Mouse (Mus musculus) liver, embryonic 18 days (tissue): ENCODE measurements around the gene Dact3. TPM values are rescaled to one million over a fixed set of nuclear protein-coding genes. Genes with fewer than 3 reads are reported as not detected.

Experiments
- polyA plus RNA-seq: library from polyadenylated mRNA; depleted of rRNA; stranded (reverse); fragments of >200 nt; gene quantifications from 2 replicates; pipeline ENCODE4 v1.2.3, GENCODE M21; 2012; rRNA removed

The Dact3 gene
- 0.61 and 0.81 TPM in 2 replicates for polyA plus RNA-seq

DNA sequence AGATGAGACGGTGACA, at the start of gene Dact3:
Gene Dact3 (plus strand): TSS at position 8 of the 16 bp plus-strand sequence.

DNA sequence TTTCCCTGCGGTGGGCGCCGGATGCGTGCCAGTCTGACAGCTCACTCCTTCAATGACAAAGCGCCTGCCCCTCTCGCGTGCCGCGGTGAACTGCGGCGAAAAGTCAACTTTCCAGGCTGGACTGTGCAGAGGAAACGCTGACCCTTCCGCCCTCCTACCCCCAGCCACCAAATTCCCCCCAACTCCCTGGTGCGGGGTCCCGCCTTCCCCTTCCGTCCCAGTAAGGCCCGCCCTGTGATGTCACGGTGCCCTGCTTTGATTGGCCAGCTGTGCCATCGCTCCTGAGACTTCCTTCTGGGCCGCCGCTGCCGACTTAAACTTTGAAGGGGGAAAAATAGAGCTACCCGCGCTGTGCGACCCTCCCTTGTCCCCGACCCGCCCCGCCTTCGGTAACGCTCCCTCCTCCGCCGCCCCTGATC, 32.5 kb upstream of the Dact3 start, which contains the start of gene Prkd2:
Gene Prkd2 (plus strand): TSS at position 258 of the 419 bp plus-strand sequence.

DNA sequence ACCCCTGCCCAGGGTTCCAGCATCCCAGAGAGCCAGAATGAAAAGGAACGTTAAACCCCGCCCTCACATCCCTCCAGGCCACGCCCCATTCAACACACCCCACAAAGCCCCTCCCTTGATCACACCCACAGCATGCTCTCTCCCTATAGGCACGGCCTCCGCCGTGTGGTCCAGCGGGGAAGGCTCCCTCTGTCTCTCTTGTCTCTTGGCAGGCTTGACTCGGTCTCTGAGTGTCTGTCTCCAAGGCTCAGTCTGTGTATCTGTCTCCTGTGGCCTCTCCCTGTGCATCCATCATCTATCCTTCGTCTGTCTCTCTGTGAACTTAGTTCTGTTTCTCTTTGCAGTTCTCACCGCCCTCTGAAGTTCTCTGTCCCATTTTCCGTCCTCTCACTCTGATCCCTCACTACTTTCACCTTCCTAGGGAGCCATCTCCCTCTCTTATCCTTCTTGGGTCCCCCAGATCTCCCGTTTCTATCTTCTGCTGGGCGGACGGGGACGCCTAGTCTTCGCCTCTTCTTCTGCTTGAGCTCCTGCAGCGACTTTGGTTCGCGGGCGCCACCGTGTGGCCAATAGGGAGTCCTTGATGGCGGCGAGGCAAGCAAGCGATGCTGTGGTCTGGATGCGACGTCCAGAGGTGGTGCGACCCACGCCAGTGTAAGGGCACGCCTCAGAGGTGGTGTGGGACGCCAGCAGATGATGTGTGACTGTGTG, 16.7 kb downstream of the Dact3 start, which contains the start of gene Gng8:
Gene Gng8 (plus strand): TSS at position 146 of the 711 bp plus-strand sequence.

DNA sequence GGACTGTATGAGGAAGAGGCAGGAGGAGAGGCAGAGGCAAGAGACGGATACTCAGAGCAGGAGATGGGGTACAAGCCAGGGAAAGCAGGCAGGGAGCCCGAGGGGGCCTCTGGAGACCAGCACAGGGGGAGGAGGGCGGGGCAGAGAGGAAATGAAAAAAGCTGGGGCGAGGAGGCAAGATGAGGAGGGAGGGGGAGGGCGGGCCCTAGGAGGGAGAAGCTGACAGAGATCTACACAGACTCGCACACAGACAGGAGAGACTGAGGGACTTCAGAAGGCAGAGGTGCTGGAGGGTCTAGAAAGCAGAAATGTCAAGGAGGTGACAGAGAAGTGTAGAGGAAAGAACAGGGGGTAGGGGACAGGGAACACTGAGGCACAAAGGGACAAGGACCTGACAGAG, 31.2 kb downstream of the Dact3 start, which contains the start of gene Ptgir:
Gene Ptgir (plus strand): TSS at position 210 of the 400 bp plus-strand sequence.

DNA sequence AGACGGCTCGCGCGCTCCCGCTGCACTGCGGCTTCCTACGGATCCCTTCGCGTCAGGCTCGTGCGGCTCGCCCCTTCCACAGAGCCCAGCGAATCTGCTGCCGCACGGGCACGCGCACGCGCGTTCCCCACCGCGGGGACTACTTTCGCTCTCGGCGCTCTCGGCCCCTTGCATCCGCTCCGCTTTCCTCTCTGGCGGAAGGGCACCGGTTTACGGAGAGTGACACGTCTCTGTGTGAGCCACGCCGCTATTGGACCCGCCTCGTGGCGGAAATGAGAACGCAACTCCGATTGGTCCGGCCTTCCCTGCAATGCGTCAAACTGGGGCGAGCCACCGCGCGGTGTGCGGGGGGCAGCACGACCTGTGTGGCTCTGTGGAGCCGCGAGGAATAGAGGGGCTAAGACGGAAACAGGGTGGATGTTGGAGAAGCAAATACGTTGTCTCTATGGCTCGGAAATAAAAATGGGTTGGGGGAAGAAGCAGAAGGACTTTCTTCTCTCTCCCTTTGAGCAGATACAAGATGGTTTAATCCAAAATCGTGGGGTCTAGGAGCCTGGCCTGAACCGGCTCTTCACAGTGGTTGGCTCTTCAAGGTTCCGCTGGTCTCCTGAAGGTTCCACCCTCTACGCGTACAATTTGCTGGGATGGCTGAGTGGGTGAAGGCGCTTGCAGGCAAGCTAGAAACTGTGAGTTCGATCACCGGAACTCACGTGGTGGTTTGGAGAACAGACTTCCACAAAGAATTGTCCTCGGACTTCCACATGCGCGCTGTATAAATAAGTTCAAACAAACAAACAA, 49.1 kb downstream of the Dact3 start, which contains the start of gene Calm3:
Gene Calm3 (minus strand): TSS at position 78 of the 798 bp plus-strand sequence.

Other genes starting within 250 kb of the Dact3 start
- gene Ceacam15, start 199.6 kb upstream of the Dact3 start, polyA plus RNA-seq: not detected in 2 replicates
- gene Ceacam9, start 153.4 kb upstream of the Dact3 start, polyA plus RNA-seq: not detected in 2 replicates
- gene Ap2s1, start 136.9 kb upstream of the Dact3 start, polyA plus RNA-seq: 154 and 157 TPM in 2 replicates
- 73.9 and 75.4 TPM in 2 replicates for gene Slc1a5, start 94.0 kb upstream of the Dact3 start, polyA plus RNA-seq
- 30.6 and 36.3 TPM in 2 replicates for gene Strn4, start 59.4 kb upstream of the Dact3 start, polyA plus RNA-seq
- gene Fkrp, start 58.6 kb upstream of the Dact3 start, polyA plus RNA-seq: 7.4 and 7.5 TPM in 2 replicates
- 4.9 and 5.2 TPM in 2 replicates for gene Prkd2, start 32.4 kb upstream of the Dact3 start, polyA plus RNA-seq
- 0.50 and 0.61 TPM in 2 replicates for gene Gng8, start 16.5 kb downstream of the Dact3 start, polyA plus RNA-seq
- 1.1 and 1.4 TPM in 2 replicates for gene Ptgir, start 31.2 kb downstream of the Dact3 start, polyA plus RNA-seq
- gene Calm3, start 48.8 kb downstream of the Dact3 start, polyA plus RNA-seq: 68.8 and 69.7 TPM in 2 replicates
- 0.03 and 0.04 TPM in 2 replicates for gene Pnmal2, start 69.4 kb downstream of the Dact3 start, polyA plus RNA-seq
- 0.01 TPM in 2 replicates for gene Pnmal1, start 84.4 kb downstream of the Dact3 start, polyA plus RNA-seq
- 0.01 TPM in 1 of 2 replicates, not detected in the other for gene Gm42372, start 107.8 kb downstream of the Dact3 start, polyA plus RNA-seq
- gene Ccdc8, start 117.4 kb downstream of the Dact3 start, polyA plus RNA-seq: 3.1 and 3.7 TPM in 2 replicates
- gene Ppp5c, start 152.6 kb downstream of the Dact3 start, polyA plus RNA-seq: 44.4 and 50.5 TPM in 2 replicates
- 13.2 and 22.6 TPM in 2 replicates for gene Hif3a, start 187.1 kb downstream of the Dact3 start, polyA plus RNA-seq
- 0.70 and 0.99 TPM in 2 replicates for gene Psg16, start 198.7 kb downstream of the Dact3 start, polyA plus RNA-seq